Mouse (Mus musculus) MN1 (cell line): ENCODE results near the gene Morn1.

Experiments used
- DNase-seq: peaks from one replicate; pipeline ENCODE4 v3.0.0-alpha.2; 2016; ENCODE audit warnings: low spot score

The Morn1 gene

GRCm38 (mm10) chr4:155158543-155158917, 72.2 kb downstream of the Morn1 start:
- DNase-seq: no peak

- no peak for DNase-seq
These were observed 76.3 kb downstream of the Morn1 start for GRCm38 (mm10) chr4:155162433-155163319.

GRCm38 (mm10) chr4:155163320-155163651, 76.9 kb downstream of the Morn1 start:
- DNase-seq: no peak

GRCm38 (mm10) chr4:155163685-155164084, 77.3 kb downstream of the Morn1 start:
- DNase-seq: no peak

GRCm38 (mm10) chr4:155164550-155164949, 78.2 kb downstream of the Morn1 start:
- peak; percentile 71 for DNase-seq

- no peak for DNase-seq
These were observed 79.5 kb downstream of the Morn1 start for GRCm38 (mm10) chr4:155165861-155166260.

- no peak for DNase-seq
These were observed 82.5 kb downstream of the Morn1 start for GRCm38 (mm10) chr4:155168835-155169252.

GRCm38 (mm10) chr4:155170614-155171212, 84.3 kb downstream of the Morn1 start:
- DNase-seq: no peak

GRCm38 (mm10) chr4:155171961-155172533, 85.7 kb downstream of the Morn1 start:
- DNase-seq: no peak

- DNase-seq: peak; percentile 98
These were observed 86.8 kb downstream of the Morn1 start for GRCm38 (mm10) chr4:155172909-155173821.

GRCm38 (mm10) chr4:155173822-155174785, 87.7 kb downstream of the Morn1 start:
- DNase-seq: no peak

GRCm38 (mm10) chr4:155176210-155176609, 89.8 kb downstream of the Morn1 start:
- DNase-seq: peak; percentile 55

GRCm38 (mm10) chr4:155178274-155178673, 91.9 kb downstream of the Morn1 start:
- peak; percentile 76 for DNase-seq

- DNase-seq: no peak
These were observed 92.7 kb downstream of the Morn1 start for GRCm38 (mm10) chr4:155178981-155179512.

- no peak for DNase-seq
These were observed 96.8 kb downstream of the Morn1 start for GRCm38 (mm10) chr4:155183201-155183600.

GRCm38 (mm10) chr4:155184248-155185070, 98.1 kb downstream of the Morn1 start:
- no peak for DNase-seq

- DNase-seq: no peak
These were observed 99.5 kb downstream of the Morn1 start for GRCm38 (mm10) chr4:155185845-155186244.

GRCm38 (mm10) chr4:155187192-155187674, 100.9 kb downstream of the Morn1 start:
- no peak for DNase-seq

- DNase-seq: no peak
These were observed 102.0 kb downstream of the Morn1 start for GRCm38 (mm10) chr4:155188341-155188740.

- no peak for DNase-seq
These were observed 102.4 kb downstream of the Morn1 start for GRCm38 (mm10) chr4:155188803-155189202.
